ENCODE assay signal across 33 mouse cellular contexts in genomic region chr13:89726492-89726891, GRCm38 (mm10). TPM values are rescaled to one million over a fixed set of nuclear protein-coding genes. Genes with fewer than 3 reads are reported as not detected.
DNase-seq lines count a peak whose midpoint lies in the region; ATAC-seq and TF ChIP-seq lines count a peak whose summit lies in the region.
"Had no signal": no experiment of that assay in that cellular context is flagged by ENCODE, and none has a peak within 500 bp of the region (broad histone marks: within the 10 kb centered on the region; RNA-seq: fewer than 3 reads in every experiment).

No protein-coding gene starts in this region.

- no peaks in the 10 kb centered on the region for H3K36me3 ChIP-seq in ES-E14 (ENCODE audit: control insufficient read depth, insufficient read depth, low read length, poor library complexity, severe bottlenecking)
- peaks cover 3% of the 10 kb centered on the region for H3K36me3 ChIP-seq in embryonic facial prominence, embryonic 11.5 days (replicated peaks; ENCODE audit: control insufficient read depth, insufficient read depth, low read depth, low read length)
- H3K36me3 ChIP-seq in limb, embryonic 13.5 days = peaks cover 46% of the 10 kb centered on the region
- H3K36me3 ChIP-seq: liver, embryonic 12.5 days had no signal

- no peak overlapping the region for H3K4me2 ChIP-seq in embryonic facial prominence, embryonic 11.5 days (ENCODE audit: low read depth, low read length)
- no peak overlapping the region; the same call in 1 of the 2 replicates for H3K4me2 ChIP-seq in limb, embryonic 13.5 days (replicated peaks)
- H3K4me2 ChIP-seq: embryonic facial prominence, embryonic 15.5 days; forebrain, embryonic 12.5 days; heart, embryonic 12.5 days; hindbrain, embryonic 13.5 days; liver, embryonic 12.5 days had no signal

- H3K4me1 ChIP-seq in ES-E14 (ENCODE audit: control insufficient read depth in 2 of 2, insufficient read depth in 2 of 2, low read length in 2 of 2, poor library complexity in 1 of 2) = peaks cover 2 to 3% of the 10 kb centered on the region in 2 experiments; a peak in 2 of 4 replicates
- H3K4me1 ChIP-seq in embryonic facial prominence, embryonic 11.5 days (ENCODE audit: control insufficient read depth, insufficient read depth, low read length) = no peaks in the 10 kb centered on the region
- H3K4me1 ChIP-seq in limb, embryonic 13.5 days = peaks cover 11% of the 10 kb centered on the region
- H3K4me1 ChIP-seq: embryonic facial prominence, embryonic 15.5 days; forebrain, embryonic 12.5 days; hindbrain, embryonic 13.5 days; liver, embryonic 12.5 days; midbrain, embryonic 10.5 days had no signal

- no peak overlapping the region for H3K4me3 ChIP-seq in ES-E14 (ENCODE audit: insufficient read depth in 1 of 2, low read depth in 1 of 2, low read length in 2 of 2, poor library complexity in 1 of 2, severe bottlenecking in 1 of 2)
- H3K4me3 ChIP-seq in embryonic facial prominence, embryonic 11.5 days (ENCODE audit: low read depth, low read length) = no peak overlapping the region
- H3K4me3 ChIP-seq in limb, embryonic 13.5 days = no peak overlapping the region
- H3K4me3 ChIP-seq: embryonic facial prominence, embryonic 15.5 days; forebrain, embryonic 12.5 days; heart, embryonic 12.5 days; hindbrain, embryonic 13.5 days; layer of hippocampus, adult 2 months; left cerebral cortex, adult 2 months; liver, embryonic 12.5 days; midbrain, embryonic 10.5 days had no signal

- WGBS in embryonic facial prominence, embryonic 11.5 days = 20% methylated on average over 2 of the region's 2 CpGs
- 13% methylated on average over 2 of the region's 2 CpGs for WGBS in limb, embryonic 13.5 days

- H3K27ac ChIP-seq in ES-E14 (ENCODE audit: insufficient read depth, low read depth, low read length, poor library complexity, severe bottlenecking) = no peak overlapping the region
- H3K27ac ChIP-seq in embryonic facial prominence, embryonic 11.5 days (replicated peaks; ENCODE audit: low read depth, low read length) = no peak overlapping the region
- peak overlapping the region; percentile 34; the same call in 1 of the 2 replicates for H3K27ac ChIP-seq in limb, embryonic 13.5 days
- H3K27ac ChIP-seq: embryonic facial prominence, embryonic 15.5 days; forebrain, embryonic 12.5 days; hindbrain, embryonic 13.5 days; layer of hippocampus, adult 2 months; left cerebral cortex, adult 2 months; liver, embryonic 12.5 days; midbrain, embryonic 10.5 days; stomach, postnatal 0 days had no signal

- H3K9me3 ChIP-seq in ES-E14 (ENCODE audit: control insufficient read depth, insufficient read depth, low read depth, low read length) = no peaks in the 10 kb centered on the region
- no peaks in the 10 kb centered on the region for H3K9me3 ChIP-seq in embryonic facial prominence, embryonic 11.5 days (replicated peaks; ENCODE audit: control insufficient read depth, low read length)
- H3K9me3 ChIP-seq in limb, embryonic 13.5 days = no peaks in the 10 kb centered on the region
- H3K9me3 ChIP-seq: embryonic facial prominence, embryonic 15.5 days; forebrain, embryonic 12.5 days; heart, embryonic 12.5 days; hindbrain, embryonic 13.5 days; liver, embryonic 12.5 days; midbrain, embryonic 10.5 days had no signal

- peak; percentile 31 for DNase-seq in embryo, embryonic 11 days
- DNase-seq in embryo, embryonic 9.5 days (ENCODE audit: extremely low spot score) = no peak
- DNase-seq in ES-E14 (ENCODE audit: low read depth, low spot score) (peak; percentile 6), MN1 (ENCODE audit: low spot score) (no peak)
- DNase-seq in embryonic facial prominence, embryonic 11.5 days (ENCODE audit: low spot score) = peak; percentile 62
- DNase-seq in adrenal gland, postnatal 10 days = no peak
- DNase-seq: adrenal gland, adult 2 months; cerebellum, adult 2 months; cerebellum, postnatal 14 days; gastrocnemius, postnatal 36 days; heart, adult 18-20 months; heart, postnatal 4 days; kidney, adult 9 months; kidney, postnatal 36 days; left cerebral cortex, postnatal 4 days; liver, postnatal 0 days; lung, postnatal 14 days; thymus, adult 18-20 months; thymus, postnatal 25 days had no signal

- no peak for ATAC-seq in embryonic facial prominence, embryonic 11.5 days (replicated peaks; ENCODE audit: insufficient number of reproducible peaks, low FRiP score, low TSS enrichment, low read depth)
- peak; percentile 72; the same call in 1 of the 2 replicates for ATAC-seq in limb, embryonic 13.5 days (ENCODE audit: low FRiP score, low read depth)
- ATAC-seq: activated CD4-positive, CD25-positive, alpha-beta regulatory T cell, adult 4 months; intestine, embryonic 16.5 days; liver, embryonic 12.5 days; liver, postnatal 0 days; midbrain, embryonic 16.5 days had no signal

- H3K27me3 ChIP-seq in embryonic facial prominence, embryonic 11.5 days (ENCODE audit: control insufficient read depth, insufficient read depth, low read length) = no peaks in the 10 kb centered on the region
- no peaks in the 10 kb centered on the region for H3K27me3 ChIP-seq in limb, embryonic 13.5 days
- H3K27me3 ChIP-seq: embryonic facial prominence, embryonic 15.5 days; forebrain, embryonic 12.5 days; heart, embryonic 12.5 days; hindbrain, embryonic 13.5 days; liver, embryonic 12.5 days had no signal

- no peak overlapping the region for H3K9ac ChIP-seq in ES-E14 (ENCODE audit: insufficient read depth, low read depth, low read length, poor library complexity, severe bottlenecking)
- H3K9ac ChIP-seq in embryonic facial prominence, embryonic 11.5 days (replicated peaks; ENCODE audit: low read length) = no peak overlapping the region
- H3K9ac ChIP-seq in limb, embryonic 13.5 days = no peak overlapping the region
- H3K9ac ChIP-seq: embryonic facial prominence, embryonic 15.5 days; forebrain, embryonic 12.5 days; heart, embryonic 12.5 days; hindbrain, embryonic 13.5 days; liver, embryonic 12.5 days; liver, postnatal 0 days had no signal

- in situ Hi-C loops in ES-E14 (cut with MboI; ENCODE audit: low sequenced_read_pairs in 2 of 2, unreplicated experiment in 2 of 2) = no loop called here

TF ChIP-seq in ES-E14, 5 proteins besides CTCF, POLR2A, EP300 and RAD21:
- no peak for TF ChIP-seq MAFK (IDR thresholded peaks at IDR 0.05; ENCODE audit: insufficient read depth, low read depth, low read length)
- TF ChIP-seq ZC3H11A (IDR thresholded peaks at IDR 0.05; ENCODE audit: borderline replicate concordance, low read depth, low read length) = no peak
- TF ChIP-seq HCFC1 (IDR thresholded peaks at IDR 0.05; ENCODE audit: borderline replicate concordance, insufficient read depth, low read length) = no peak
- no peak for TF ChIP-seq ZNF384 (IDR thresholded peaks at IDR 0.05; ENCODE audit: low read depth, low read length)
- TF ChIP-seq CHD2 (IDR thresholded peaks at IDR 0.05; ENCODE audit: low read depth, low read length) = no peak
TF ChIP-seq in ES-E14: peak in this region for 0.

RNA-seq across cellular contexts. Expression of gene Vcan, which starts 15.8 kb away (rescaled TPM):
- 27.3 and 27.6 TPM in 2 replicates for total RNA-seq in ES-E14 (2012; rRNA removed)
- polyA plus RNA-seq in embryonic facial prominence, embryonic 11.5 days (2014; fragmentation: Nextera tagmentation; extraction: Ambion mirVana) = 105 and 108 TPM in 2 replicates
- 141 and 144 TPM in 2 replicates for polyA plus RNA-seq in limb, embryonic 13.5 days (2015; fragmentation: Nextera tagmentation; extraction: Ambion mirVana)
- 10 to 100 TPM; 14.4 to 16.1 TPM for total RNA-seq in adrenal gland, postnatal 10 days (2021)
- total RNA-seq: MEL had no signal

Comparison
In these comparisons a context has a peak if more than half of its experiments do, and no peak if none do; other contexts are left out.
1. DNase-seq: peak in embryo, embryonic 11 days (single experiment), ES-E14 (single experiment) and embryonic facial prominence, embryonic 11.5 days (single experiment); none in embryo, embryonic 9.5 days (single experiment), adrenal gland, postnatal 10 days (single experiment) and MN1 (single experiment).